ENCODE assay signal across 22 mouse cellular contexts in genomic region chr3:115846153-115846552, GRCm38 (mm10). TPM values are rescaled to one million over a fixed set of nuclear protein-coding genes. Genes with fewer than 3 reads are reported as not detected.
DNase-seq lines count a peak whose midpoint lies in the region; ATAC-seq and TF ChIP-seq lines count a peak whose summit lies in the region.
"Had no signal": no experiment of that assay in that cellular context is flagged by ENCODE, and none has a peak within 500 bp of the region (broad histone marks: within the 10 kb centered on the region; RNA-seq: fewer than 3 reads in every experiment).

No protein-coding gene starts in this region.

- H3K4me1 ChIP-seq in forebrain, embryonic 11.5 days (replicated peaks; ENCODE audit: control insufficient read depth, insufficient read depth, low read length) = no peaks in the 10 kb centered on the region; the same call in 1 of the 2 replicates
- H3K4me1 ChIP-seq in forebrain, postnatal 0 days (ENCODE audit: insufficient read depth) = no peaks in the 10 kb centered on the region
- 0 out of 2 replicates have a peak, but pooled peaks cover 3% of the 10 kb centered on the region for H3K4me1 ChIP-seq in forebrain, embryonic 14.5 days (ENCODE audit: control insufficient read depth, insufficient read depth, low read length)
- H3K4me1 ChIP-seq: embryonic facial prominence, embryonic 15.5 days; heart, embryonic 13.5 days; hindbrain, embryonic 12.5 days had no signal

- H3K9ac ChIP-seq in forebrain, embryonic 11.5 days (ENCODE audit: low read length) = no peak overlapping the region
- H3K9ac ChIP-seq in forebrain, postnatal 0 days = no peak overlapping the region
- no peak overlapping the region for H3K9ac ChIP-seq in forebrain, embryonic 14.5 days (ENCODE audit: low read length)
- H3K9ac ChIP-seq: embryonic facial prominence, embryonic 15.5 days; heart, embryonic 13.5 days; hindbrain, embryonic 12.5 days had no signal

- H3K4me2 ChIP-seq in forebrain, embryonic 11.5 days (ENCODE audit: low read depth, low read length, severe bottlenecking) = no peak overlapping the region
- H3K4me2 ChIP-seq in forebrain, postnatal 0 days (ENCODE audit: low read depth) = no peak overlapping the region
- H3K4me2 ChIP-seq in forebrain, embryonic 14.5 days (ENCODE audit: low read length) = no peak overlapping the region
- H3K4me2 ChIP-seq: embryonic facial prominence, embryonic 15.5 days; heart, embryonic 13.5 days; hindbrain, embryonic 12.5 days had no signal

- WGBS in forebrain, embryonic 11.5 days = 77% methylated on average over 5 of the region's 5 CpGs
- 73% methylated on average over 5 of the region's 5 CpGs for WGBS in forebrain, postnatal 0 days
- 74% methylated on average over 5 of the region's 5 CpGs for WGBS in forebrain, embryonic 14.5 days

- no peak overlapping the region for H3K4me3 ChIP-seq in forebrain, embryonic 11.5 days (ENCODE audit: low read depth, low read length)
- H3K4me3 ChIP-seq in forebrain, postnatal 0 days (ENCODE audit: low read depth, low read length) = no peak overlapping the region
- no peak overlapping the region for H3K4me3 ChIP-seq in left cerebral cortex, adult 2 months
- no peak overlapping the region for H3K4me3 ChIP-seq in forebrain, embryonic 14.5 days (ENCODE audit: low read depth, low read length)
- H3K4me3 ChIP-seq: embryonic facial prominence, embryonic 15.5 days; heart, embryonic 13.5 days; hindbrain, embryonic 12.5 days had no signal

- no peaks in the 10 kb centered on the region for H3K27me3 ChIP-seq in forebrain, embryonic 11.5 days (ENCODE audit: control insufficient read depth, insufficient read depth, low read length)
- H3K27me3 ChIP-seq in forebrain, postnatal 0 days (ENCODE audit: insufficient read depth, low read length) = no peaks in the 10 kb centered on the region
- H3K27me3 ChIP-seq in forebrain, embryonic 14.5 days (replicated peaks; ENCODE audit: control insufficient read depth, insufficient read depth, low read length) = no peaks in the 10 kb centered on the region
- H3K27me3 ChIP-seq: CH12.LX; embryonic facial prominence, embryonic 15.5 days; heart, embryonic 13.5 days; hindbrain, embryonic 12.5 days; Patski had no signal

- intact Hi-C loops in left cerebral cortex, adult 2 months (cut with DNase I) = no loop called here
- intact Hi-C loops in left cerebral cortex, postnatal 25 days (cut with DNase I) = no loop called here

- no peaks in the 10 kb centered on the region for H3K9me3 ChIP-seq in forebrain, embryonic 11.5 days (ENCODE audit: control insufficient read depth, low read length)
- no peaks in the 10 kb centered on the region for H3K9me3 ChIP-seq in forebrain, postnatal 0 days (ENCODE audit: low read length)
- H3K9me3 ChIP-seq in forebrain, embryonic 14.5 days (replicated peaks; ENCODE audit: control insufficient read depth, low read length) = no peaks in the 10 kb centered on the region
- H3K9me3 ChIP-seq: embryonic facial prominence, embryonic 15.5 days; heart, embryonic 13.5 days; hindbrain, embryonic 12.5 days had no signal

- no peak for DNase-seq in forebrain, embryonic 11.5 days (ENCODE audit: low spot score)
- no peak for DNase-seq in forebrain, postnatal 0 days
- DNase-seq in left cerebral cortex, adult 2 months (ENCODE audit: extremely low spot score in 1 of 2, low spot score in 2 of 2) = no peak
- no peak for DNase-seq in left cerebral cortex, postnatal 25 days (ENCODE audit: low spot score in 2 of 2)
- no peak for DNase-seq in forebrain, embryonic 14.5 days (ENCODE audit: low spot score)
- no peak for DNase-seq in frontal cortex, adult 2 months (ENCODE audit: extremely low spot score in 1 of 2, low spot score in 1 of 2)
- DNase-seq in urinary bladder, postnatal 36 days (ENCODE audit: low spot score in 2 of 2) = no peak
- DNase-seq: adrenal gland, postnatal 14 days; cerebellum, adult 9-11 months; cerebellum, postnatal 36 days; embryo, embryonic 11 days; gastrocnemius, postnatal 14 days; heart, postnatal 4 days had no signal

- ATAC-seq in forebrain, embryonic 11.5 days (replicated peaks; ENCODE audit: low FRiP score) = no peak
- no peak for ATAC-seq in forebrain, postnatal 0 days
- ATAC-seq in forebrain, embryonic 14.5 days = no peak
- ATAC-seq in megakaryocyte progenitor cell, adult 5-6 weeks (replicated peaks; ENCODE audit: poor library complexity) = peak; percentile 89
- ATAC-seq: activated CD4-positive, CD25-positive, alpha-beta regulatory T cell, adult 4 months; inflammation-experienced regulatory T-cells, adult 6 months; intestine, postnatal 0 days; Patski had no signal

- TF ChIP-seq CTCF in forebrain, postnatal 0 days (IDR thresholded peaks at IDR 0.05; ENCODE audit: low read depth) = no peak
- TF ChIP-seq CTCF in left cerebral cortex, adult 2 months (IDR thresholded peaks at IDR 0.05) = no peak

- 0 out of 2 replicates have a peak overlapping the region, but pooled peaks have one; percentile 64 for H3K27ac ChIP-seq in forebrain, embryonic 11.5 days (ENCODE audit: low read depth, low read length)
- no peak overlapping the region for H3K27ac ChIP-seq in forebrain, postnatal 0 days (ENCODE audit: low read depth, low read length)
- H3K27ac ChIP-seq in left cerebral cortex, adult 2 months = peak overlapping the region; percentile 71
- 0 out of 2 replicates have a peak overlapping the region, but pooled peaks have one; percentile 36 for H3K27ac ChIP-seq in forebrain, embryonic 14.5 days (ENCODE audit: low read depth, low read length)
- H3K27ac ChIP-seq: embryonic facial prominence, embryonic 15.5 days; heart, embryonic 13.5 days; hindbrain, embryonic 12.5 days had no signal

- no peaks in the 10 kb centered on the region for H3K36me3 ChIP-seq in forebrain, embryonic 11.5 days (ENCODE audit: control insufficient read depth, insufficient read depth, low read length)
- no peaks in the 10 kb centered on the region for H3K36me3 ChIP-seq in forebrain, postnatal 0 days (ENCODE audit: insufficient read depth)
- H3K36me3 ChIP-seq in forebrain, embryonic 14.5 days (ENCODE audit: control insufficient read depth, insufficient read depth, low read length) = no peaks in the 10 kb centered on the region
- H3K36me3 ChIP-seq: embryonic facial prominence, embryonic 15.5 days; heart, embryonic 13.5 days; hindbrain, embryonic 12.5 days had no signal

RNA-seq across cellular contexts. Expression of gene Dph5, which starts 41.5 kb away (rescaled TPM):
- polyA plus RNA-seq in forebrain, embryonic 11.5 days (2014; fragmentation: Nextera tagmentation; extraction: Ambion mirVana) = 26.2 and 30.8 TPM in 2 replicates
- total RNA-seq in forebrain, postnatal 0 days (2014; rRNA removed) = 16.8 and 20.0 TPM in 2 replicates
- polyA plus RNA-seq in forebrain, postnatal 0 days (2015; fragmentation: Nextera tagmentation; extraction: Ambion mirVana) = 19.4 and 20.1 TPM in 2 replicates
- 10 to 100 TPM; 11.0 to 12.3 TPM for total RNA-seq in left cerebral cortex, adult 2 months (2021)
- total RNA-seq in left cerebral cortex, postnatal 25 days (2021) = 10 to 100 TPM; 12.7 to 13.8 TPM
- polyA plus RNA-seq in forebrain, embryonic 14.5 days (2014; fragmentation: Nextera tagmentation; extraction: Ambion mirVana) = 24.6 and 27.4 TPM in 2 replicates
- 34.0 and 51.8 TPM in 2 replicates for total RNA-seq in megakaryocyte progenitor cell, adult 5-6 weeks (2015)
- total RNA-seq in megakaryocyte progenitor cell, adult 5-6 weeks (2017) = 60.9 and 69.0 TPM in 2 replicates
- 13.4 and 14.5 TPM in 2 replicates for polyA plus RNA-seq in frontal cortex, adult 2 months (2012; rRNA removed)
